Mouse (Mus musculus): ENCODE measurements around the gene Tmem63c. TPM values are rescaled to one million over a fixed set of nuclear protein-coding genes. Genes with fewer than 3 reads are reported as not detected.

Gene Tmem63c
- polyA plus RNA-seq, 2 experiments from 2014 or later = 0.40 TPM; not detected in 1

- ATAC-seq = no peak
Measured at GRCm38 (mm10) chr12:87002209-87002608, 18.9 kb upstream of the Tmem63c start.

DNA sequence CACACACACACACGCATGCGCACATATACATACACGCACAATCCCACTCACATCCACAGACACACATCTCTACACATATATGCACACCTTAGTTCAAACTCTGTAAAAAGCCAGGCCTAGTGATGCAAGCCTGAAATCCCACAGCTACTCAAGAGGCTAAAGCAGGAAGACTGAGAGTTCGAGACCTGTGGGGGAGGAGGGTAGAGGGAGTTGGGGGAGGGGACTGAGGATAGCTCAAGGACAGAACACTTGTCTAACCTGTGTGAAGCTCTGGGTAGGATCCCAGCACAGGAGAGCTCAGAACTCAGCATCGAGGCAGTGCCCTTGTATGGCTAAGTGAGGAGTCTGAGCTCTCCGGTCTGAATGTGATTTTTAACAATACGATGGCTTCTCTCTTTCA, 18.3 kb upstream of the Tmem63c start:
- no peak for ATAC-seq

DNA sequence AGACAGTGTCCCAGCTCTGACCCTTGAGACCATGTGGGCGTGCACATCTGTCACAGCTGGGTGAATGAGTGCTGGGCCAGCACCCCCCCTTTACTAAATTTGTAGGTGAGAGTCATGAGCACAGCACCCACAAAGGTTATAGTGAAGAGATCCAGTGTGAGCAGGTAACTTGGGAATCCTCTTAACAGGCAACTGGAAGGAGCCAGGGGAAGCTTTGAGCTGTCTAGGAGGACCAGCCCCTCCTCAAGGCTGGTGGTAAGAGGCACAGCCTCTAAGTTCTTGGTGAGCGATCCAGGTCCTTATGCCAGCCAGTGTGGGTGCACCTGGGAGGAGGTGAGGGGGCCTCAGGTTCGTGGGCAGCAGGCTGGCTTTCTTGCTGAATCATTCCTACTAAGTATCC, 17.5 kb upstream of the Tmem63c start:
- ATAC-seq = no peak

DNA sequence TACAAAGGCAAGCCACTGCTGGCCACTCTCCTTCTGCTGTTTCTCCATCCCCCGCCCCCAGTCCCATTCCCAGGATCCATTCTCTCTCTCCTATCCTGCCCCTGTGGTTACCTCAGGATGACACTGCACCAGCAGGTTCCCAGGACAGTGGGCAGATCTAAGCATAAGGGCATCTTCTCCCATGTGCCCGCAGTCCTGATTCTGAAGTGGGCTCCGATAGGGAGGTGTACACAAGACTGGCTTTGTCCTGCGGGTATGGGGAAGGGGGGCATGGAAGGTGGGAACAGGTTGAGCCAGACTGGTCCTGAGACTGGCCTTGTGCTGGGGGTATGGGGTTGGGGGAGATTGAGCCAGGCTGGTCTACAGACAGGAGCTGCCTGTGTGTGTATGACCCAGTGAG, 16.5 kb upstream of the Tmem63c start:
- no peak for ATAC-seq

DNA sequence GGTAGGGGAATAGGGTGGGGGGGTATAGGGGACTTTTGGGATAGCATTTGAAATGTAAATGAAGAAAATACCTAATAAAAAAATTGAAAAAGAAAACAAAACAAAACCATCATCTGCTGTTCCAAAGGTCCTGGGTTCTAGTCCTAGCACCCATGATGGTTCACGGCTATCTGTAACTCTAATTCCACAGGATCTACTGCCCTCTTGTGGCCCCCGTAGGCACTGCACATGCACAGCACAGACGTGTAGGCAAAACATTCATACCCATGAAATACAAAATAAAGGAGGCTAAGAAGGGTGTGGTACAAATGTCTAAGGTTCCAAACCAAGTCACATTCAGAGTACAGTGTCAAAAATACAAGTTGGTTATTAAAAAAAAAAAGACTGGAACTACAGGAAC, 4.1 kb upstream of the Tmem63c start:
- ATAC-seq = no peak

GRCm38 (mm10) chr12:87018756-87019155, 2.4 kb upstream of the Tmem63c start:
- ATAC-seq = no peak

- ATAC-seq = no peak
Measured at GRCm38 (mm10) chr12:87022006-87022405, 866 bp downstream of the Tmem63c start.

DNA sequence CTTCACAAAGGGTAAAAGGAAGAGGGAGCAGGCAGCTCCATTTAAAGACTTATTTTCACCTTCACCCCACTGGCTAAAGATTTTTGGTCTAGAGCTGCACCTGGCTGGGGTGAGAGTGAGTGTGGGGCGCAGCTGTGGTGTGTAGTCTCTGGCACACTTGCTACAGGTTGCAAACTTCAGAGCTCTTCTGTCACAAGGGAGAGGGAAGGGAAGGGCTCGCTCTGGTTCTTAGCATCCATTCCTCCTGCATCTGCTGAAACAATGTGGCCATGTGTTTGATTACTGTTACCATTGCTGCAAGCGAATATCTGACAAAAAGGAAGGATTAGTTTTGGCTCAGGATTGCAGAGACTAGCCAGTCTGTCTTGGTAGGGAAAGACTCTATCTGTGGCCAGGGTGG, 2.3 kb downstream of the Tmem63c start:
- ATAC-seq = no peak

GRCm38 (mm10) chr12:87026109-87026870, 5.2 kb downstream of the Tmem63c start:
- no peak for ATAC-seq

GRCm38 (mm10) chr12:87026871-87027240, 5.7 kb downstream of the Tmem63c start:
- no peak for ATAC-seq

DNA sequence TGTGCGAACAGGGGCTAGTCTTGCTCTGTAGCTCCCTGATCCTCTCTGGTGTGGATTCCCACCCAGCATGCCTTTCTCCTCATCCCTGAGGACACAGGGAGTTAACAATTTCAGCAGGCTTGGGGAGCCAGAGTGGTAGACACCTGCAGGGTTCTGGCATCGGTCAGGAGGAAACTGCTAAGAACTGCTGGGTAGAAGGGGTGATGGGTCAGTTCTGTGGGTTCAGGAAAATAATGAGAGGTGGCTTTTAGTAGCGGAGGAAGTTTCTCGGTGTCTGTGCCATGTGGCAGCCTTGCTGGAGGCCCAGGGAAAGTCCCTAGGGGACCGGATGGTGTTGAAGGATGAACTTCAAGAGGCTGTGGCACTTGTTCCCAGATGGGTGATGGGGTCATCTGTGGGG, 6.3 kb downstream of the Tmem63c start:
- ATAC-seq = no peak

DNA sequence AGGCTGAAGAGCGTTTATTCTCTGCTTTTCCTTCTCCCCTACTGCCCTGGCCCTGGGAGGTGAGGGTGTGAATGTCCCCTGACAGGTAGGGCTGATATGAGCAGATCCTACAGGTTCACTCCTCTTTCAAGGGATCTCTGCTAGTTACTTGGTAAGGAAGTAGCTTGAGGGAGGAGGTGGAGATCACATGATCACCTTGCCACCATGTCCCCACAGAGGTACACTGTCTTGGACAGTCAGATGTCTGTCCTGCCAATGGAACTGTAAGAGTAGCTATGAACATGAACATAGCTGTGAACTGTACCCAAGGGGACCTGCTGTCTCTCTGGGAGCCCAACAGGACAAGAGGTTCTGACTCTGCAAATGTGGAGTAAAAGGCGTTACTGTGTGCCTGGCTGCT, 6.9 kb downstream of the Tmem63c start:
- no peak for ATAC-seq

DNA sequence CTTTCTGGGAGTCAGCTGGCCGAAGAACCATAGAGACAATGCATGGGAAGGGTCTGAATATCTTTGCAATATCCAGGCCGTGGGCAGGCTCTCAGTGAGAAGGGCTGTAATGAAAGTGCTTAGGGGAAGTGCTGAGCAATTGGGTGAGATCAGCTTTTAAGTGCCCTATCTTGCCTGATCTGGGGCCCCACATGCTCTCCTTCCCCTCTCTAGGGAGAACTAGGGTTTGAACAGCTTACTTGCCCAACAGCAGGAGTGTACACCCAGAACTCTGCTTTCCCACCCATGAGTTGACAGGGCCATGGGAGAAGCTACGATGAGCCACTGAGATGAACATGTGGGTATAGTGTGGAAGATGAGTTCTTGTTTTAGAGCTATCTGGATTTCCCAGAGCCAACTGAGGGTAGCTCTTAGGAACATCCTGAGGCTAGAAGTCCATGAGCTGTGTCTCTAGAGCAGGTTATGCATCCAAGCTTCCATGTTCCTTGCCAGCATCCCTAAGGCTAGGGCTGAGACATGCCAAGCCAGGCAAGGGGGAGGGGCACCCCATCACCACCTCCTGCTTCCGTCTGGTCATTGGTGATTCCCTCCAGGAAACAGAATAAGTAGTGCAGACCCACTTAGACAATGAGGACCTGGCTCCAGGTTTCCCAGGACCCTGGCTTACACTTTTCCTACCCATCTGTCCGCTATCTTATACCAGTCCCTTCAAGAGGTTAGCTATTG, 8.3 kb downstream of the Tmem63c start:
- no peak for ATAC-seq

- ATAC-seq = no peak
Measured at GRCm38 (mm10) chr12:87031163-87031763, 10.1 kb downstream of the Tmem63c start.

GRCm38 (mm10) chr12:87036631-87037030, 15.5 kb downstream of the Tmem63c start:
- no peak for ATAC-seq

DNA sequence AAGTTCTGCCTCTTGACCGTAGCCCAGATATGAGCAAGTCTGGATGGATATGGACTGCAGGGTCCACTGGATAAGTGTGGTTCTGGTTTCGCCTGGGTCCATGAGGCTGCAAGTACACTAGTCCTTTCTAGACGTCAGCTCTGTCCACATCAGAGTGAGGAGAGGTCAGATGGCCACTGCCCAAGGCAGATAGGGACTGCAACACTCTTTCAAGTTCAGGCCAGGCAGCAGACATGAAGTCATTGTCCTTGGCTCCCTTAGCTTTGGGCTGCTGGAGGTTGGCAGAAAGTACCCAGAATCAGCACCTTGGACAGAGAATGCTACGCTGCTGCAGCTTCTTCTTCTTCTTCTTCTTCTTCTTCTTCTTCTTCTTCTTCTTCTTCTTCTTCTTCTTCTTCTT, 19.0 kb downstream of the Tmem63c start:
- no peak for ATAC-seq

DNA sequence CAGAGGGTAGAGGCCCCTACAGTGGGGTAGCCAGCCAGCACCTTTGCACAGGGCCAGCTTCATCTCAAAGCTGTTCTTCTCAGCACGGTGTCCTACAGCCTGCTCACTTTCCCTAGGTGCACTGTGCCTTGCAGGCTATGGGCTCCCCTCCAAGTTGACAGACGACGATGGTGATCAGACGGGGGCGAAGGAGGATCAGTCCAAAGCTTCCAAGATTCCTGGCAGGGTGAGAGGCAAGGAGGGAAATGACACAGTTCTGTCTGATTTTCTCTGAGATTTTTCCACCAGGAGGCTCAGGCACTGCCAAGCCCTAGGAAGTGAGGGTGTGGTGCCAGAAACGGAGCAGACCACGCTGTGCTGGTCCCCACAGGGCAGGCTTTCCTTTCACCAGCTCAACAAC, 19.7 kb downstream of the Tmem63c start:
- no peak for ATAC-seq

GRCm38 (mm10) chr12:87042456-87042855, 21.3 kb downstream of the Tmem63c start:
- no peak for ATAC-seq

DNA sequence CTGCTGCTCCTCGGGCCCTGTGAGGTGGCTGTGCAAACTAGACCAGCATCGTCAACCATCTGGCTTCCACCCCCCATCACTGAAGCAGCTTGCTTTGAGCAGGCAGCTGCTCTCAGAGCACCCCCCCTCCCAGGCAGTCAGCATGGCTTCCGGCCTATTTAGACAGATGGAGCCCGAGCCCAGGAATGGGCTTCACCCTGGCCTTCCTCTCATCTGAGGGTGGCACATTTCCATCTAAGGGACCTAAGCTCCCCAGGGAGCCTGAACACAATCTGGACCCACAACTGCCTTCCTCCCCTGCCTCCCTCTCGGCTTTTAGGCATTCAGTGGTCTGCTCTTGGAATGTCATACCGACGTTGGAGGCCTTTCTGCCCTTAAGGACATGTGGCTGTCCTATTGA, 22.1 kb downstream of the Tmem63c start:
- ATAC-seq = no peak

DNA sequence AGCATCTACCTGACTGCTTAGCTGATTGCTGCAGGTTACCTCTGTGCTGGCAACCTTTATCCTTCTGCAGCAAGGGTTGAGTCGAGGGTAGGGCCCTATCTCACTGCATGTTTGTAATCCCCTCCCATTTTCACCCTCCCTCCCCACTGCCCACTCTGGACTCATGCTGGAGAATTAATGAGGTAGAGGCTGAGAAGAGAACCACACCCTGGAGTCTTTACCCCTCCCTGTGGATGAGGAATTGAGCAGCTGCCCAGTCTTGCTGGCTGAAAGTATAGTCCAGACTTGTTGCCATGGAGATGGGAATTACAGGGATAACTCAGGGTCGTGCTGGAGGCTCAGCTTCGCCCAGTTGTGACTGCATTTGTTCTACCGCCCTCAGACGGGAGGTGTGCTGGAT, 23.6 kb downstream of the Tmem63c start:
- ATAC-seq = no peak

DNA sequence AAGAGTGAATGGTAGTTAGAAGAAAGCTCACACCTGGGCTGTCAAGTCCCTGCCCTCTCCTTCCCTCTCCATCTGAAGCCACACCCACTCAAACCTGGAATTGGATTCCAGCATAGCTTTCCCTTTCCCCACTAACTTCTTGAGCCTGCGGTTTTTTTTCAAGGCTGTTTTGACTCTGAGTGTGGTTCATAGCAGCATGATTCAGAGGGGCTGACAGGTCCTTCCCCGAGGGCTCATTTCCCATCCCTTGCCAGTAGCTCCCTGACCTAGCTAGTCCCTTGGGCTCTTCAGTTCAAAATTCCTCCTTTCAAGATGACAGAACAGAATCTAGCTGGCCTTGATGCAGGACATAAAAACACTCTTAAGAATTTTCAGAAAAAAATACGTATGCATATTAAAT, 26.4 kb downstream of the Tmem63c start:
- ATAC-seq = no peak

DNA sequence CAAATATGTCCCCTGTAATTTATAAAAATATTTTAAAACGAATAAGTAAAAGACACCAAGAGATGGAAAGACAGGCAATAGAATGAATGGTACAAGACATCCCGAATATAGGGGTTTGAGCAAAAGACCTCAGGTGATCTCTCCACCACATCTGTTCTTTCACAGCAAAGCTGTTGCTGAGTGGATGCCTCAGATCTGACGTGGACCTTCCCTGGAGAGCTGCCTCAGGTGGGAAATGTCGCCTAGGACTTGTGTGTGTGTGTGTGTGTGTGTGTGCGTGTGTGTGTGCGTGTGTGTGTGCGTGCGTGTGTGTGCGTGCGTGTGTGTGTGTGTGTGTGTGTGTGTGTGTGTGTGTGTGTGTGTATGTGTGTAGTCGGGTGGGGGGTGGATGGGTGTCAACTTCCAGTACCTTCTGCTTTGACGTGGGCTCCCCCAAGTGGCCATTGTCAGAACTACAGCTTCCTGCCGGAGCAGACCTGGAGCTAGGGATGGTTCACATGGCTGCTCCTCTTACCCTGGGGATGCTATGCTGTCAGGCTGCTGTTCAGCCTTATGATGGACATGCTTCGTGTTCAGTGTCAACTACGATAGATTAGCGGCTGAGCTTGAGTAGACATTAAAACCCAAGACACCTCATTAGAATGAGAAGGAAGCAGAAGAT, 31.7 kb downstream of the Tmem63c start:
- no peak for ATAC-seq

DNA sequence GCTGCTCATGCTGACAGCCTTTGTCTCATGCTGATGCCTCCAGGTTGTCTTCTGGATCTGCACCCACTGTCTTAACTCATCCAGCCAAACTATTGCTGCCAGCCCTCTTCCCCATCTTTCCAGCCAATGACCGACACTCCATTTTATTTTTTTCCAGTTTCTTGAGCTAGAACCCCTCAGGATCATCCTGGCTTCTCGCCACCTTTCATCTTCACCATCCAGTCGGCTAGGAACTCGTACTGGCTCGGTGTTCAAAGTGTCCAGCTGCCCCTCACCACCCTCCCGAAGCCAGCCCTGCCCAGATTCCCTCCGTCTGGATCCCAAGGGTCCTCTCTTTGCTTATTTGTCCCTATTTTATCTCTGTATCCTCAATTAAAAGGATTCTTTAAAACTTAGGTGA, 33.7 kb downstream of the Tmem63c start:
- ATAC-seq = no peak

DNA sequence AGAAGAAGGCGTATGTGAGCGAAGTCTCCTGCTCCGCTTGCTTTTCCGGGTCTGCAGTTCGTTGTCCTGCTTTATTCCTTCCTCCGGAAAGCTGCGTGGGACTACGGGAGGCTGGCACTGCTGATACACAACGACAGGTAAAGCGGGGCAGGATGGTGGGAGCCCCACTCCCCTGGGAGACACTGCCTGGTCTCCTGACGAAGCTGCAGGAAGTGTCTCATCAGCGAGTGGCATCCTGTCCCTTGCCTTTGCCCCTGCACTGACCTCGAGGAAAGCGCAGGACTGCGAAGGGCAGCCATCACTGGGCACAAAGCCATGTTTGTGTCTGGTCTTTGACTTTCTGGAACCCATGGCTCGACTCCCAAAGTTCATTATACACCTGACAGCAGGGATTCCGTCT, 35.9 kb downstream of the Tmem63c start:
- ATAC-seq = no peak

Measured in activated CD4-positive, CD25-positive, alpha-beta regulatory T cell, adult 4 months (primary cell).